Mouse (Mus musculus) lung, embryonic 14.5 days (tissue): Measurements from ENCODE around the gene Tmpo. TPM values are rescaled to one million over a fixed set of nuclear protein-coding genes. Genes with fewer than 3 reads are reported as not detected.

Experiments
- ATAC-seq: fragments of 200-750 bp; cut with Nextera tagmentation; 2 replicates; pipeline ENCODE4 v1.8.0; 2017; ENCODE audit warnings: mild to moderate bottlenecking, moderate TSS enrichment, moderate library complexity; ENCODE audit not compliant: insufficient read depth
- DNase-seq: peaks from one replicate; pipeline ENCODE4 v3.0.0-alpha.2; 2015
- H3K27ac ChIP-seq: fragments of 300-500 bp; sonication (generic); 2 replicates; pipeline ENCODE4 v1.5.1; 2014; ENCODE audit warnings: low read depth, mild to moderate bottlenecking, moderate library complexity
- H3K27me3 ChIP-seq: fragments of 300-500 bp; sonication (generic); 2 replicates; pipeline ENCODE4 v1.6.1; 2014; ENCODE audit warnings: low read length, control low read depth; ENCODE audit not compliant: insufficient read depth
- H3K36me3 ChIP-seq: fragments of 300-500 bp; sonication (generic); 2 replicates; pipeline ENCODE4 v1.6.1; 2014; ENCODE audit warnings: control low read depth; ENCODE audit not compliant: insufficient read depth
- H3K4me1 ChIP-seq: fragments of 300-500 bp; sonication (generic); 2 replicates; pipeline ENCODE4 v1.6.1; 2014; ENCODE audit warnings: antibody characterized with exemption, control low read depth; ENCODE audit not compliant: insufficient read depth
- H3K4me2 ChIP-seq: fragments of 300-500 bp; sonication (generic); 2 replicates; pipeline ENCODE4 v1.6.1; 2014; ENCODE audit warnings: mild to moderate bottlenecking
- H3K4me3 ChIP-seq: fragments of 300-500 bp; sonication (generic); 2 replicates; pipeline ENCODE4 v1.5.1; 2014; ENCODE audit warnings: low read depth, low read length
- H3K9ac ChIP-seq: fragments of 300-500 bp; sonication (generic); 2 replicates; pipeline ENCODE4 v1.6.1; 2014
- H3K9me3 ChIP-seq: fragments of 300-500 bp; sonication (generic); 2 replicates; pipeline ENCODE4 v1.6.1; 2016; ENCODE audit warnings: low read depth, low read length, control low read depth
- CTCF ChIP-seq: IDR thresholded peaks from 2 replicates; pipeline ENCODE4 v1.5.1; 2016; ENCODE audit warnings: antibody characterized with exemption, low read depth
- WGBS: fragments of 180-500 bp; shearing (Covaris S2); extraction: QIAGEN DNeasy Blood & Tissue Kit; methylation state at CpG from one replicate; pipeline ENCODE4 v1.1.7; 2014; 5-methylcytosine and 5-hydroxymethylcytosine counted together
- polyA plus RNA-seq: library from polyadenylated mRNA; unstranded; fragments of >200 nt; fragmentation: Nextera tagmentation; extraction: Ambion mirVana; gene quantifications from 2 replicates; pipeline ENCODE4 v1.2.1, GENCODE M21; 2014

Tmpo gene
- polyA plus RNA-seq, 1 experiment from 2014 or later: 337 TPM

DNA sequence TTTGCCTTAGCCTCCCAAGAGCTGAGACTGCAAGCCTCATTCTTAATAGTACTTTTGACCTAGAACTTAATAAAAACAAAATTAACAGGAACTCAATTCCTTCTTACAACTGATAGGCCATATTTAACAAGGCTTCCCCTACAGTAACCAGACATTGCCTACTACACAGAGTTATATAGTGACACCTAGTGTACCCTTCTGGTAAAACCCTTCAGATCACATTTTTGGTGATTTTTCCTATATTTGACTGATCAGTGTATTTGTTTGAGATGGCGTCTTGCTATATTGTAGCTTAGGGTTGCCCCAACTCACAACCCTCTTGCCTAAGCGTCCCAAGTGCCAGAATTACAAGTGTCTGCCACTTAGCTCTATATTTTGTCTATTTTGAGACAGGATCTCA, 39.6 kb downstream of the Tmpo start:
- DNase-seq (peak; percentile 80), ATAC-seq (0 out of 2 replicates have a peak, but pooled peaks have one; percentile 9)
- Histone ChIP-seq H3K9ac (no peak overlapping the region), H3K4me3 (no peak overlapping the region), H3K27me3 (no peaks in the 10 kb centered on the region), H3K4me1 (no peaks in the 10 kb centered on the region), H3K9me3 (no peaks in the 10 kb centered on the region), H3K36me3 (peaks cover 22% of the 10 kb centered on the region), H3K4me2 (no peak overlapping the region), H3K27ac (no peak overlapping the region)
- 31% methylated on average over 2 of the region's 2 CpGs for WGBS
- TF ChIP-seq CTCF: peak; percentile 70

DNA sequence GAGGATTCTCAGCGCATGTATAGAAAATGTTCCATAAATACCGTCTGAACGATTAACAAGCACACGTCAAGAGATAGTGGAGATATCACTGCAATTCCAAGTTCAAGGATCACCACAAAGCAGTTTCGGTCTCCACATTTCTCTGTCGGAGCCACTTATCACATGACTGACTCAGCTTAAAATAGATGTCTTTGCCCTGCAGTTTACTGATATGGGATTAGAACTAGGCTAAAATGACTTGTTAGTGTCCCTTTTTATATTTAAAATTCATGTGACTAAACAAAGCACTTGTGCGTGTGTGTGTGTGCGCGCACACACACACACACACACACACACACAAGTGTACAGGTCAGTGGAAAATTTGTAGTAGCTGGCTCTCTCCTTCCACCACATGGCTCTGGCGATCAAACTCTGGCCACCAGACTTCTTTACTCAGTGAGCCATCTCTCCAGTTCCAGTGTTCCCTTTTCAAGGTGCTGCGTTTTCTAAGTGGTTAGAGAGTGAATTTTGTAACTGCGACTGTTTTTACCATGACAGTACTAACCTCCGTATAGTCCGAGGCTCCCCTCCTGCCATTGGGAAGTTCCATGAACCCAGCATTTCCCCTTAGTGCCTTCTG, 41.9 kb downstream of the Tmpo start:
- Histone ChIP-seq H3K4me3 (no peak overlapping the region), H3K27me3 (no peaks in the 10 kb centered on the region), H3K27ac (no peak overlapping the region), H3K9ac (no peak overlapping the region), H3K9me3 (no peaks in the 10 kb centered on the region), H3K36me3 (peaks cover 1% of the 10 kb centered on the region; the same call in 1 of the 2 replicates), H3K4me1 (no peaks in the 10 kb centered on the region), H3K4me2 (no peak overlapping the region)
- no peak for ATAC-seq
- no peak for TF ChIP-seq CTCF
- DNase-seq: no peak
- 83% methylated on average over 14 of the region's 14 CpGs for WGBS

DNA sequence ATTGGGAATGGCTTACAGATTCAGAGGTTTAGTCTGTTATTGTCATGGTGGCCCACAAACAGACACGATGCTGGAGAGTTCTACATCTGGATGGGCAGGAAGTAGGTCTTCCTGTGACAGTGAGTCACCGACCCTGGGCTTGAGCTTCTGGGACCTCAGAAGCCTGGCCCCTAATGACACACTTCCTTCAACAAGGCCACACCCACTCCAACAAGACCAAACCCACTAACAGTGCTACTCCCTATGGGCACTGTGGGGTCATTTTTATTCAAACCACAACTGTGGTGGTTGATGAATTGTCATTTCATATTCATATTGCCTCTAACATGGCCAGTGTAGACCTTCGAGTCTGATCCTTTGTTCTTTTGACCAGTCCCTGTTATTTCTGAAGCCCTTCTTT, 42.8 kb downstream of the Tmpo start:
- no peak overlapping the region for H3K4me3 ChIP-seq
- TF ChIP-seq CTCF: no peak
- no peak overlapping the region for H3K4me2 ChIP-seq
- H3K9me3 ChIP-seq: no peaks in the 10 kb centered on the region
- ATAC-seq (no peak), DNase-seq (peak; percentile 39)
- no peak overlapping the region for H3K9ac ChIP-seq
- no peaks in the 10 kb centered on the region for H3K36me3 ChIP-seq
- no peaks in the 10 kb centered on the region for H3K4me1 ChIP-seq
- no peak overlapping the region for H3K27ac ChIP-seq
- 66% methylated on average over 3 of the region's 3 CpGs for WGBS
- no peaks in the 10 kb centered on the region for H3K27me3 ChIP-seq

DNA sequence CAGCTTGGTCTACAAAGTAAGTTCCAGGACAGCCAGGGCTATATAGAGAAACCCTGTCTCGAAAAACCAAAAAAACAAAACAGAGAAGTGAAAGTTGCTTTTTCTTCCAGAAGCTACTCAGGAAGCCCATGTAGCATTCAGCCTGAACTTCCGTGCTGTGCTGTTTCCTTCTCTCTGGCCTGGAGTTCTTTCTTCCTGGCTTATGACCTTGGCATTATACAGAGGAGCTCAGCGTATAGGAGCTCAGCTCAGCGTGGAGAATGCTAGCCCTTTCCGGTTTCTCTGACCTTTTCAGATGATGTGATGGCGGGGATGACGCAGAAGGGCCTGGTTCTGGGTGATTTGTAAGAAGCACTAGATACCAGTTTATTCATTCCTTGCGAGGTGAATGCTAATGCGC, 43.7 kb downstream of the Tmpo start:
- Histone ChIP-seq H3K9me3 (no peaks in the 10 kb centered on the region), H3K4me3 (no peak overlapping the region), H3K36me3 (no peaks in the 10 kb centered on the region), H3K27me3 (no peaks in the 10 kb centered on the region), H3K27ac (no peak overlapping the region), H3K9ac (no peak overlapping the region), H3K4me1 (no peaks in the 10 kb centered on the region), H3K4me2 (no peak overlapping the region)
- DNase-seq (no peak), ATAC-seq (no peak)
- WGBS: 80% methylated on average over 9 of the region's 9 CpGs
- TF ChIP-seq CTCF: no peak

DNA sequence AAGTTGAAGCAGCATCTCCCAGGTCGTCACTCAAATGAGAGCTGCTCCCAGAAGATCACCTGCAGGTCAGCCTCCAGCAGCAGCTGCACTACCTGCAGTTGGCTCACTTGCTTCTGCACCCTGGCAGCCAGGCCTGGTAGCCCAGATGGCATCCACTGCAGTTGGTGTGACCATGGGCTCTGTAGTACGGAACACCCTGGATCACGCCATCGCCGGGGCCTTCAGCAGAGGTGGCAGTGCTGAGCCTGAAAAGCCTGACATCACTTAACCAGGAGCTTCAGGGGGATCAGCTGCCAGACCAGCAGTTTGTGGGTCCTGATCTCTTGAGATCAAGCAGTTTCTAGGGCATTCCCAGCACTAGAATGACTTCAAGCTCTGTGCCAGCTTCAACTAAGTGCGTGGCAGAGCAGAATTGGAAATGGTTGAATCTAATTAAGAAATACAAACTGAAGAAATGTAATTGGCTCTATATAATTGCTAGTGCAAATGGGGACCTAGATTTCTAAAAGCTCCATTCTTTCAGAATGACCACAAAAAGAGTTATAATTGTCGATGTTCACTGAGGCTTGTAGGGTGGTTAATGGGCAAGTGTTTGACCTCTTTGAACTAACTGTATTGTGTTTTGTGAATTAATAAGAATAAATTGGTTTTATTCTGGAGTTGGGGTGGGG, 45.7 kb downstream of the Tmpo start:
- Histone ChIP-seq H3K36me3 (no peaks in the 10 kb centered on the region), H3K27me3 (no peaks in the 10 kb centered on the region), H3K4me1 (no peaks in the 10 kb centered on the region), H3K9ac (no peak overlapping the region), H3K4me3 (no peak overlapping the region), H3K27ac (no peak overlapping the region), H3K4me2 (no peak overlapping the region), H3K9me3 (no peaks in the 10 kb centered on the region)
- no peak for TF ChIP-seq CTCF
- WGBS: 88% methylated on average over 7 of the region's 7 CpGs
- DNase-seq (no peak), ATAC-seq (no peak)

DNA sequence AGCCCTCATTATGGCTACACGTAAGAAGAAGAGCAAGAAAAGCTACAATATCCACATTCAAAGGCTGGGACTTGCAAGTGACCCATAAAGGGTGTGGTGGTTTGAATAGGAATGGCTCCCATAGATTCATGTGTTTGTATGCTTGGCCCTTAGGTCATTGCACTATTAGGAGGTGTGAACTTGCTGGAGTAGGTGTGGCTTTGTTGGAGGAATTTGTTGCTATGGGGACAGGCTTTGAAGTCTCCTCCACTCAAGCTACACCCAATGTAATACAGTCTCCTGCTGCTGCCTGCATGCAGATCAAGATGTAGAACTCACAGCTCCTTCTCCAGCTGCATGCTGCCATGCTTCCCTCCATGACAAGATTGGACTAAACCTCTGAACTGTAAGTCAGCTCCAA, 49.5 kb downstream of the Tmpo start:
- Histone ChIP-seq H3K4me2 (no peak overlapping the region), H3K4me3 (no peak overlapping the region), H3K9ac (no peak overlapping the region), H3K9me3 (no peaks in the 10 kb centered on the region), H3K27me3 (no peaks in the 10 kb centered on the region), H3K27ac (no peak overlapping the region), H3K36me3 (no peaks in the 10 kb centered on the region), H3K4me1 (no peaks in the 10 kb centered on the region)
- ATAC-seq (no peak), DNase-seq (no peak)
- no peak for TF ChIP-seq CTCF
- WGBS: 81% methylated on average over 1 of the region's 1 CpGs

DNA sequence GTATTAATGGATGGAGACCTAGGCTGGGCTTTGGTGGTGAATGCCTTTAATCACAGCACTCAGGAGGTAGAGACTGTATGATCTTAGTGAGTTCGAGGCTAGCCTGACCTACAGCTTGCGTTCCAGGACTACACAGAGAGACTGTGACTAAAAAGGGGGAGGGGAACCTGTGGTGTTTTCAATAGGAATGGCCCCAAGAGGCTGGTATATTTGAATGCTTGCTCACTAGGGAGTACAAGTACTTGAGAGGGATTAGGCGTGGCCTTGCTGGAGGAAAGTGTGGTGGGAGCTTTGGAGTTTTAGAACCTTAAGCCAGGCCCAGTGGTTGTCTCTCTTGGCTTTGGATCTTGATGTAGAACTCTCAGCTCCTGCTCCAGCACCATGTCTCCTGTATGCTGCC, 50.3 kb downstream of the Tmpo start:
- TF ChIP-seq CTCF: no peak
- Histone ChIP-seq H3K9ac (no peak overlapping the region), H3K27me3 (no peaks in the 10 kb centered on the region), H3K36me3 (no peaks in the 10 kb centered on the region), H3K4me1 (no peaks in the 10 kb centered on the region), H3K4me2 (no peak overlapping the region), H3K9me3 (no peaks in the 10 kb centered on the region), H3K27ac (no peak overlapping the region), H3K4me3 (no peak overlapping the region)
- 89% methylated on average over 3 of the region's 3 CpGs for WGBS
- ATAC-seq (no peak), DNase-seq (no peak)
